Mouse (Mus musculus) hindbrain, embryonic 11.5 days (tissue): ENCODE measurements around the gene Gm14632. TPM values are rescaled to one million over a fixed set of nuclear protein-coding genes. Genes with fewer than 3 reads are reported as not detected.
"Not testable (repeated sequence)": the region's sequence is repeated elsewhere in the genome, so short reads cannot be mapped to it uniquely, and the experiment has no call there.

Experiments
- ATAC-seq: fragments of 200-750 bp; cut with Nextera tagmentation; 2 replicates; pipeline ENCODE4 v1.8.0; 2017; ENCODE audit warnings: mild to moderate bottlenecking, moderate TSS enrichment, moderate library complexity; ENCODE audit not compliant: low FRiP score
- DNase-seq: peaks from one replicate; pipeline ENCODE4 v3.0.0-alpha.2; 2015; ENCODE audit warnings: low spot score
- H3K27ac ChIP-seq: fragments of 300-500 bp; sonication (generic); 2 replicates; pipeline ENCODE4 v1.5.1; 2014; ENCODE audit warnings: mild to moderate bottlenecking, low read depth, low read length
- H3K27me3 ChIP-seq: fragments of 300-500 bp; sonication (generic); 2 replicates; pipeline ENCODE4 v1.6.1; 2014; ENCODE audit warnings: mild to moderate bottlenecking, low read length, moderate library complexity, mixed read lengths; ENCODE audit not compliant: control insufficient read depth, insufficient read depth
- H3K36me3 ChIP-seq: fragments of 300-500 bp; sonication (generic); 2 replicates; pipeline ENCODE4 v1.6.1; 2014; ENCODE audit warnings: mild to moderate bottlenecking, low read length, moderate library complexity, mixed read lengths; ENCODE audit not compliant: control insufficient read depth, insufficient read depth
- H3K4me1 ChIP-seq: fragments of 300-500 bp; sonication (generic); replicated peaks from 2 replicates; pipeline ENCODE4 v1.6.1; 2014; ENCODE audit warnings: low read length, mixed read lengths; ENCODE audit not compliant: control insufficient read depth, insufficient read depth
- H3K4me2 ChIP-seq: fragments of 300-500 bp; sonication (generic); replicated peaks from 2 replicates; pipeline ENCODE4 v1.6.1; 2014; ENCODE audit warnings: mild to moderate bottlenecking, low read depth, low read length
- H3K4me3 ChIP-seq: fragments of 300-500 bp; sonication (generic); 2 replicates; pipeline ENCODE4 v1.5.1; 2014; ENCODE audit warnings: low read depth, low read length
- H3K9ac ChIP-seq: fragments of 300-500 bp; sonication (generic); 2 replicates; pipeline ENCODE4 v1.6.1; 2014; ENCODE audit warnings: low read depth, low read length
- H3K9me3 ChIP-seq: fragments of 300-500 bp; sonication (generic); 2 replicates; pipeline ENCODE4 v1.6.1; 2016; ENCODE audit warnings: low read length; ENCODE audit not compliant: control insufficient read depth
- WGBS: fragments of 180-500 bp; shearing (Covaris S2); extraction: QIAGEN DNeasy Blood & Tissue Kit; methylation state at CpG from one replicate; pipeline ENCODE4 v1.1.7; 2014; 5-methylcytosine and 5-hydroxymethylcytosine counted together
- polyA plus RNA-seq: library from polyadenylated mRNA; unstranded; fragments of >200 nt; fragmentation: Nextera tagmentation; extraction: Ambion mirVana; gene quantifications from 2 replicates; pipeline ENCODE4 v1.2.1, GENCODE M21; 2014

The Gm14632 gene
- polyA plus RNA-seq: not detected in 2 replicates

DNA sequence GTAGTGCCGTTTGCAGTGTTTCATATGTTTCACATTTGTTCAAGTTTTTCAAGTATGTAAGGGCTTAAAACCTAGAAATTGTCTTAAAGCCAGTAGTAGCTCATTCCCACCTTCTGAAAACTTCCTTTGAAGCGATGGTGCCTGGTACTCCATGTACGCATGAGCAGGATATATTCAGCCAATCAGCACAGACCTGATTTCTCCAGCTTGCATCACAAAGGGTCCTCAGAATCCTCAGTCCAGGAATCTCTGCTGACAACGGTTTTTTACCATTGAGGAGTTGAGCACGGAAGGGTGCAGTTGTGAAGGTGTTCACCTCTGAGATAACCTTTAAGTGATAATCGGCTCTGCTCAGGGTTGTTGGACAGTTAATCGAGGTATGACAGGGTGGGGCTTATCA, at the start of gene Gm14632:
Gene Gm14632, plus strand, starts transcription at position 301 of the 400 bp plus-strand sequence.
- not testable (repeated sequence) for H3K9me3 ChIP-seq

More for the DNA sequence above, at the start of gene Gm14632:
- not testable (repeated sequence) for H3K36me3 ChIP-seq, H3K27me3 ChIP-seq, H3K4me3 ChIP-seq, DNase-seq, ATAC-seq, H3K9ac ChIP-seq, H3K4me2 ChIP-seq, H3K27ac ChIP-seq, H3K4me1 ChIP-seq
- 96% methylated on average over 4 of the region's 7 CpGs for WGBS
